Mouse (Mus musculus): Measurements from ENCODE around the gene Flrt1. TPM values are rescaled to one million over a fixed set of nuclear protein-coding genes. Genes with fewer than 3 reads are reported as not detected.

The Flrt1 gene
- total RNA-seq, 2 experiments from 2014 or later: 0.61 to 0.99 TPM

Other genes starting within 250 kb of the Flrt1 start
- 1 to 10 TPM in 1 of 2 experiments, under 1 TPM in 1; 0.97 to 1.5 TPM for gene Ccdc88b, start 247.5 kb downstream of the Flrt1 start, total RNA-seq (2021)
- gene Trmt112, start 196.0 kb downstream of the Flrt1 start, total RNA-seq (2021): 10 to 100 TPM; 45.2 to 48.1 TPM
- 100 to 1,000 TPM; 150 to 152 TPM for gene Prdx5, start 195.6 kb downstream of the Flrt1 start, total RNA-seq (2021)
- 10 to 100 TPM; 45.8 to 45.9 TPM for gene Esrra, start 183.9 kb downstream of the Flrt1 start, total RNA-seq (2021)
- not detected for gene Catsperz, start 180.3 kb downstream of the Flrt1 start, total RNA-seq (2021)
- not detected for gene Kcnk4, start 171.2 kb downstream of the Flrt1 start, total RNA-seq (2021)
- gene Bad, start 163.9 kb downstream of the Flrt1 start, total RNA-seq (2021): 10 to 100 TPM; 16.0 to 21.4 TPM
- 1 to 10 TPM; 8.9 to 10.0 TPM for gene Gpr137, start 163.2 kb downstream of the Flrt1 start, total RNA-seq (2021)
- gene Ppp1r14b, start 130.8 kb downstream of the Flrt1 start, total RNA-seq (2021): 100 to 1,000 TPM; 261 to 293 TPM
- 10 to 100 TPM; 12.1 to 17.3 TPM for gene Plcb3, start 129.3 kb downstream of the Flrt1 start, total RNA-seq (2021)
- gene Fkbp2, start 125.2 kb downstream of the Flrt1 start, total RNA-seq (2021): 10 to 100 TPM; 16.6 to 23.3 TPM
- gene Vegfb, start 118.1 kb downstream of the Flrt1 start, total RNA-seq (2021): 10 to 100 TPM; 73.4 to 94.4 TPM
- gene Dnajc4, start 113.2 kb downstream of the Flrt1 start, total RNA-seq (2021): 10 to 100 TPM; 32.5 to 33.9 TPM
- 10 to 100 TPM; 16.6 to 21.4 TPM for gene Nudt22, start 109.6 kb downstream of the Flrt1 start, total RNA-seq (2021)
- 10 to 100 TPM; 19.1 to 20.8 TPM for gene Trpt1, start 109.6 kb downstream of the Flrt1 start, total RNA-seq (2021)
- gene Fermt3, start 86.3 kb downstream of the Flrt1 start, total RNA-seq (2021): 1 to 10 TPM; 1.7 to 4.9 TPM
- gene Stip1, start 65.8 kb downstream of the Flrt1 start, total RNA-seq (2021): 100 to 1,000 TPM in 1 of 2 experiments, 10 to 100 TPM in 1; 98.2 to 100 TPM
- gene Macrod1, start 48.9 kb downstream of the Flrt1 start, total RNA-seq (2021): 100 to 1,000 TPM; 201 to 216 TPM
- gene Otub1, start 100.6 kb upstream of the Flrt1 start, total RNA-seq (2021): 10 to 100 TPM; 63.2 to 67.3 TPM
- 100 to 1,000 TPM; 275 to 315 TPM for gene Cox8a, start 111.9 kb upstream of the Flrt1 start, total RNA-seq (2021)
- 10 to 100 TPM; 12.5 to 15.9 TPM for gene Naa40, start 135.5 kb upstream of the Flrt1 start, total RNA-seq (2021)
- 1 to 10 TPM; 8.2 to 9.1 TPM for gene Rcor2, start 161.6 kb upstream of the Flrt1 start, total RNA-seq (2021)
- 10 to 100 TPM; 38.2 to 45.8 TPM for gene Mark2, start 236.1 kb upstream of the Flrt1 start, total RNA-seq (2021)

All from gastrocnemius, postnatal 10 days (tissue).